ENCODE assay signal across 8 mouse cellular contexts in the genomic region with DNA sequence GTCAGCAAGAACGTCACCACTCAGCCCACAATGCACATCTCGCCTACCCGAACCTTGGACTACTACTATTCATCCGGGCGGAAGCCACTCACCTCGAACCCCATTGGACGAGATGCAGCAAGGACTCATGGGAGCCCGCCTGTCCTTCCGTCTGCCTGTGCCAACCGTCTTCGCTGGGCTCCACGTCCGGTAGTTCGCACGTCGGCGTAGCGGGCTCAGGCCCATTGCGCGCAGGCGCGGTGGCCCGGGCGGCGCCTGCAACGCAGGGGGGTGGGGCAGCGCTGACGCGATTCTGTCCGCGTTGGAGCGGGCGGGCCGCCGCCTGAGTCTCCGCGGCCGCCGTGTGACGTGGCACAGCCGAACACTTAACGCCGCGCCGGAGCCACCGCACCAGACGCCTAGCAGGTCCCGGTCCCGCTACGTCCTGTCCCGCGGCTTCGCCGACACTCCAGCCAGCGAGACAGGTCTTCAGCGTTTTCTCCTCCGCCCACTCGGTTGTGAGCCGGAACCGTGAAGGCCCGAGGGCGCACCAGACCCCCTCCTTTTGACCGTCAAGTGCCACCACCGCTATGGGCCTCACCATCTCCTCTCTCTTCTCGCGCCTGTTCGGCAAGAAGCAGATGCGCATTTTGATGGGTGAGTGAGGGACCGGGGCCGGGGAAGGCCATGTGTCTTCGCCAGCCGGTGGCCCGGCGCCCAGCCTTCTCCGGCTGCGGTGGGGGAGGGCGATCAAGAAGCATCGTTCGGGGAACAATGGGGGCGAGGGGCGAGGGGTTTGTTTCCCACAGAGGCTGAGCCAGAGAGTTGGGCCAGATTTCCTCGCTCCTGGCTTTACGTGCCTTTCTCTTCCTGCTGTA. TPM values are rescaled to one million over a fixed set of nuclear protein-coding genes. Genes with fewer than 3 reads are reported as not detected.
A peak's percentile ranks its signal among the peaks of the same experiment; 100 is the strongest.
DNase-seq lines count a peak whose midpoint lies in the region; ATAC-seq lines count a peak whose summit lies in the region.

Gene Arf4 (plus strand): TSS at position 224 of the 857 bp plus-strand sequence.

- H3K36me3 ChIP-seq in hindbrain, embryonic 16.5 days (ENCODE audit: control insufficient read depth, insufficient read depth, low read length), result no peaks in the 10 kb centered on the region
- no peaks in the 10 kb centered on the region for H3K36me3 ChIP-seq in macrophage (ENCODE audit: inconsistent target)

- DNase-seq in WW6 (ENCODE audit: low read depth, low spot score), result peak; percentile 91
- peak; percentile 93 to 96 for DNase-seq in cerebellum, postnatal 4 days (ENCODE audit: low spot score in 2 of 2)
- DNase-seq in gastrocnemius, adult 18-20 months (ENCODE audit: low spot score), result peak; percentile 98
- DNase-seq in left cerebral cortex, adult 18-20 months (ENCODE audit: low spot score in 2 of 2), result peak; percentile 95 to 99
- peak; percentile 99 for DNase-seq in right cerebral cortex, adult 18-20 months
- peak; percentile 93 for DNase-seq in urinary bladder, postnatal 10 days (ENCODE audit: low spot score)

- H3K79me2 ChIP-seq in macrophage (ENCODE audit: inconsistent target), result peaks cover 50% of the 10 kb centered on the region

- H3K9ac ChIP-seq in hindbrain, embryonic 16.5 days (ENCODE audit: low read depth, low read length), result peak within 1 kb of the TSS; percentile 95

- under 1% methylated on average over 67 of the region's 83 CpGs for WGBS in hindbrain, embryonic 16.5 days
- WGBS in macrophage (ENCODE audit: missing documents), result under 1% methylated on average over 79 of the region's 83 CpGs

- peaks cover 17% of the 10 kb centered on the region for H3K4me1 ChIP-seq in hindbrain, embryonic 16.5 days (ENCODE audit: control insufficient read depth, insufficient read depth, low read depth, low read length)

- H3K9me3 ChIP-seq in hindbrain, embryonic 16.5 days (ENCODE audit: control insufficient read depth, low read length), result no peaks in the 10 kb centered on the region

- H3K4me3 ChIP-seq in hindbrain, embryonic 16.5 days (ENCODE audit: low read length), result peak within 1 kb of the TSS; percentile 90
- H3K4me3 ChIP-seq in macrophage (ENCODE audit: inconsistent target), result peak within 1 kb of the TSS; percentile 96

- H3K27ac ChIP-seq in hindbrain, embryonic 16.5 days (ENCODE audit: low read depth, low read length), result peak within 1 kb of the TSS; percentile 82
- H3K27ac ChIP-seq in macrophage, result peak within 1 kb of the TSS; percentile 83

- peak within 1 kb of the TSS; percentile 62 for H3K4me2 ChIP-seq in hindbrain, embryonic 16.5 days (ENCODE audit: low read length)

- no peaks in the 10 kb centered on the region for H3K27me3 ChIP-seq in hindbrain, embryonic 16.5 days (replicated peaks; ENCODE audit: control insufficient read depth, insufficient read depth, low read length)

- peak; percentile 99 for ATAC-seq in hindbrain, embryonic 16.5 days

RNA-seq across cellular contexts. Expression of gene Arf4, which starts in this region (rescaled TPM):
- 10 to 100 TPM; 26.2 to 37.1 TPM for total RNA-seq in gastrocnemius, adult 18-20 months (2021)
- 507 and 523 TPM in 2 replicates for polyA plus RNA-seq in hindbrain, embryonic 16.5 days (2015; fragmentation: Nextera tagmentation; extraction: Ambion mirVana)
- total RNA-seq in left cerebral cortex, adult 18-20 months (2021), result 100 to 1,000 TPM; 105 to 110 TPM
- 100 to 1,000 TPM in 25 of 26 experiments, 10 to 100 TPM in 1; 88.1 to 393 (median 178) TPM for total RNA-seq in macrophage (2018; cell fraction: chromatin; rRNA removed)
- total RNA-seq in macrophage (2018; cell fraction: cytosol; rRNA removed), result 100 to 1,000 TPM; 173 to 318 (median 215) TPM
- 100 to 1,000 TPM; 110 to 274 (median 211) TPM for total RNA-seq in macrophage (2018; cell fraction: nucleus; rRNA removed)
- 146 to 281 TPM (median 200 TPM) in 3 replicates for polyA plus RNA-seq in macrophage (2018)

Comparison
In these comparisons a context has a peak if more than half of its experiments do, and no peak if none do; other contexts are left out.
1. Peak in every context shown above with its lines: DNase-seq, ATAC-seq, H3K4me3 ChIP-seq and H3K27ac ChIP-seq.